8 mouse cellular contexts compared by ENCODE assay signal in the genomic region with DNA sequence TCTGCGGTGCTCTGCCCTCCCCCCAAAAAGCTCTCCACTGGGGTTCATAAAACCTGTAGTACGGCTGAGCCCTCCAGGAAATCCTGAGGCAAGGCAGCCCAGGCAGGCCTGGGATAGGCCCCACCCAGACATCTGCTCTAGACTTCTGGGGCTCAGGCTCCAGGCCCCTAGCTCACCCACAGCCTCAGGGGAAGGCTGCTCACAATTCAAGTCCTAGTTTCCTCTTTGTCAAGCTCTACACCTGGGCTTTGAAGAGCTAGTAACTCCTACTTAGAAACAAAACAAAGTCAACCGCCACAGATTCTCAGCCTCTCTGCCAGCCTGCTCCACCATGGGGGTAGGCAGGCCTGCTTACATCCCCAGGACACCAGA. TPM values are rescaled to one million over a fixed set of nuclear protein-coding genes. Genes with fewer than 3 reads are reported as not detected.
A peak's percentile ranks its signal among the peaks of the same experiment; 100 is the strongest.
DNase-seq lines count a peak whose midpoint lies in the region; ATAC-seq and TF ChIP-seq lines count a peak whose summit lies in the region.
"Had no signal": no experiment of that assay in that cellular context is flagged by ENCODE, and none has a peak within 500 bp of the region (broad histone marks: within the 10 kb centered on the region; RNA-seq: fewer than 3 reads in every experiment).

No protein-coding gene starts in this region.

- H3K9ac ChIP-seq in ES-E14 (ENCODE audit: insufficient read depth, low read depth, low read length, poor library complexity, severe bottlenecking) = peak overlapping the region; percentile 34; the same call in 1 of the 2 replicates
- H3K9ac ChIP-seq in embryonic facial prominence, embryonic 15.5 days = no peak overlapping the region
- H3K9ac ChIP-seq in intestine, embryonic 15.5 days = 0 out of 2 replicates have a peak overlapping the region, but pooled peaks have one; percentile 20
- H3K9ac ChIP-seq in lung, postnatal 0 days (replicated peaks; ENCODE audit: low read depth) = peak overlapping the region; percentile 27; the same call in 1 of the 2 replicates

- TF ChIP-seq CTCF in lung, postnatal 0 days (IDR thresholded peaks at IDR 0.05) = no peak

- H3K27me3 ChIP-seq in embryonic facial prominence, embryonic 15.5 days = no peaks in the 10 kb centered on the region
- H3K27me3 ChIP-seq in intestine, embryonic 15.5 days (replicated peaks) = no peaks in the 10 kb centered on the region
- H3K27me3 ChIP-seq in lung, postnatal 0 days (replicated peaks; ENCODE audit: insufficient read depth, low read length) = no peaks in the 10 kb centered on the region

- no peak overlapping the region for H3K4me3 ChIP-seq in ES-E14 (ENCODE audit: insufficient read depth in 1 of 2, low read depth in 1 of 2, low read length in 2 of 2, poor library complexity in 1 of 2, severe bottlenecking in 1 of 2)
- H3K4me3 ChIP-seq in embryonic facial prominence, embryonic 15.5 days (replicated peaks) = peak overlapping the region; percentile 13
- H3K4me3 ChIP-seq in intestine, embryonic 15.5 days (replicated peaks) = no peak overlapping the region; the same call in 1 of the 2 replicates
- H3K4me3 ChIP-seq in lung, postnatal 0 days (ENCODE audit: low read depth, low read length) = peak overlapping the region; percentile 17; the same call in 1 of the 2 replicates

- H3K9me3 ChIP-seq in ES-E14 (ENCODE audit: control insufficient read depth, insufficient read depth, low read depth, low read length) = no peaks in the 10 kb centered on the region
- no peaks in the 10 kb centered on the region for H3K9me3 ChIP-seq in embryonic facial prominence, embryonic 15.5 days (replicated peaks)
- no peaks in the 10 kb centered on the region for H3K9me3 ChIP-seq in intestine, embryonic 15.5 days
- no peaks in the 10 kb centered on the region for H3K9me3 ChIP-seq in lung, postnatal 0 days (ENCODE audit: low read length)

- H3K27ac ChIP-seq in ES-E14 (ENCODE audit: insufficient read depth, low read depth, low read length, poor library complexity, severe bottlenecking) = peak overlapping the region; percentile 30; the same call in 1 of the 2 replicates
- H3K27ac ChIP-seq in embryonic facial prominence, embryonic 15.5 days (replicated peaks) = peak overlapping the region; percentile 89
- peak overlapping the region; percentile 82 for H3K27ac ChIP-seq in intestine, embryonic 15.5 days
- peak overlapping the region; percentile 84 for H3K27ac ChIP-seq in lung, postnatal 0 days (ENCODE audit: low read length)

- no peak for TF ChIP-seq EP300 in lung, postnatal 0 days (IDR thresholded peaks at IDR 0.05)

- peaks cover 22% of the 10 kb centered on the region for H3K36me3 ChIP-seq in ES-E14 (ENCODE audit: control insufficient read depth, insufficient read depth, low read length, poor library complexity, severe bottlenecking)
- H3K36me3 ChIP-seq in embryonic facial prominence, embryonic 15.5 days = peaks cover 33% of the 10 kb centered on the region
- H3K36me3 ChIP-seq in intestine, embryonic 15.5 days = peaks cover 27% of the 10 kb centered on the region
- peaks cover 25% of the 10 kb centered on the region for H3K36me3 ChIP-seq in lung, postnatal 0 days (ENCODE audit: insufficient read depth, low read length)

- no peak for ATAC-seq in embryonic facial prominence, embryonic 15.5 days (ENCODE audit: insufficient number of reproducible peaks, low FRiP score, low TSS enrichment, low read depth)
- ATAC-seq in intestine, embryonic 15.5 days = no peak
- no peak for ATAC-seq in lung, postnatal 0 days

- 20% methylated on average over 3 of the region's 3 CpGs for WGBS in embryonic facial prominence, embryonic 15.5 days
- 19% methylated on average over 3 of the region's 3 CpGs for WGBS in intestine, embryonic 15.5 days
- WGBS in lung, postnatal 0 days = 15% methylated on average over 3 of the region's 3 CpGs

- H3K4me2 ChIP-seq in embryonic facial prominence, embryonic 15.5 days (replicated peaks) = peak overlapping the region; percentile 44
- H3K4me2 ChIP-seq in intestine, embryonic 15.5 days (replicated peaks) = peak overlapping the region; percentile 47
- H3K4me2 ChIP-seq in lung, postnatal 0 days (replicated peaks; ENCODE audit: low read depth, low read length) = peak overlapping the region; percentile 38

- in situ Hi-C loops in ES-E14 (cut with MboI; ENCODE audit: low sequenced_read_pairs in 2 of 2, unreplicated experiment in 2 of 2) = no loop called here

- H3K4me1 ChIP-seq in ES-E14 (ENCODE audit: control insufficient read depth in 2 of 2, insufficient read depth in 2 of 2, low read length in 2 of 2, poor library complexity in 1 of 2) = peaks cover 9 to 15% of the 10 kb centered on the region in 2 experiments
- H3K4me1 ChIP-seq in embryonic facial prominence, embryonic 15.5 days = peaks cover 50% of the 10 kb centered on the region
- peaks cover 41% of the 10 kb centered on the region for H3K4me1 ChIP-seq in intestine, embryonic 15.5 days (replicated peaks)
- peaks cover 20% of the 10 kb centered on the region for H3K4me1 ChIP-seq in lung, postnatal 0 days (ENCODE audit: insufficient read depth, low read depth, low read length)

- peak; percentile 56 for DNase-seq in CD4-positive helper T cell, adult 2 months (ENCODE audit: low read depth, low spot score)
- DNase-seq in ES-E14 (ENCODE audit: low read depth, low spot score) = peak; percentile 43
- DNase-seq in lung, postnatal 0 days (ENCODE audit: low spot score) = peak; percentile 54
- DNase-seq in thymus, postnatal 0 days (ENCODE audit: low spot score) = peak; percentile 93
- DNase-seq in layer of hippocampus, postnatal 14 days (ENCODE audit: low spot score in 2 of 2) = no peak

TF ChIP-seq in ES-E14, 5 proteins besides CTCF, POLR2A, EP300 and RAD21:
- no peak for TF ChIP-seq HCFC1 (IDR thresholded peaks at IDR 0.05; ENCODE audit: borderline replicate concordance, insufficient read depth, low read length)
- no peak for TF ChIP-seq ZC3H11A (IDR thresholded peaks at IDR 0.05; ENCODE audit: borderline replicate concordance, low read depth, low read length)
- no peak for TF ChIP-seq CHD2 (IDR thresholded peaks at IDR 0.05; ENCODE audit: low read depth, low read length)
- TF ChIP-seq ZNF384 (IDR thresholded peaks at IDR 0.05; ENCODE audit: low read depth, low read length) = no peak
- no peak for TF ChIP-seq MAFK (IDR thresholded peaks at IDR 0.05; ENCODE audit: insufficient read depth, low read depth, low read length)

RNA-seq across cellular contexts. Expression of gene Smarcd2, which starts 3.7 kb away (rescaled TPM):
- total RNA-seq in ES-E14 (2012; rRNA removed) = 45.0 and 47.7 TPM in 2 replicates
- polyA plus RNA-seq in embryonic facial prominence, embryonic 15.5 days (2015; fragmentation: Nextera tagmentation; extraction: Ambion mirVana) = 120 TPM in 2 replicates
- 60.6 and 61.5 TPM in 2 replicates for polyA plus RNA-seq in intestine, embryonic 15.5 days (2015; fragmentation: Nextera tagmentation; extraction: Ambion mirVana)
- polyA plus RNA-seq in lung, postnatal 0 days (2015; fragmentation: Nextera tagmentation; extraction: Ambion mirVana) = 46.9 and 55.5 TPM in 2 replicates
- 139 and 157 TPM in 2 replicates for polyA plus RNA-seq in thymus, postnatal 0 days (2015; fragmentation: Nextera tagmentation; extraction: Ambion mirVana)
- 10 to 100 TPM; 23.8 to 24.0 TPM for total RNA-seq in layer of hippocampus, postnatal 14 days (2021)

RNA-seq across cellular contexts. Expression of gene Tcam1, which starts 7.4 kb away (rescaled TPM):
- total RNA-seq in ES-E14 (2012; rRNA removed) = 1.0 and 1.3 TPM in 2 replicates
- polyA plus RNA-seq in embryonic facial prominence, embryonic 15.5 days (2015; fragmentation: Nextera tagmentation; extraction: Ambion mirVana) = 0.46 and 0.71 TPM in 2 replicates
- polyA plus RNA-seq in intestine, embryonic 15.5 days (2015; fragmentation: Nextera tagmentation; extraction: Ambion mirVana) = 0.31 and 0.33 TPM in 2 replicates
- 0.06 and 0.07 TPM in 2 replicates for polyA plus RNA-seq in lung, postnatal 0 days (2015; fragmentation: Nextera tagmentation; extraction: Ambion mirVana)
- polyA plus RNA-seq in thymus, postnatal 0 days (2015; fragmentation: Nextera tagmentation; extraction: Ambion mirVana) = 0.40 and 0.54 TPM in 2 replicates
- total RNA-seq in layer of hippocampus, postnatal 14 days (2021) = under 1 TPM; 0.21 to 0.29 TPM
- total RNA-seq: heart, postnatal 36 days had no signal

RNA-seq across cellular contexts. Expression of gene Psmc5, which starts 13.1 kb away (rescaled TPM):
- 161 and 263 TPM in 2 replicates for total RNA-seq in ES-E14 (2012; rRNA removed)
- polyA plus RNA-seq in embryonic facial prominence, embryonic 15.5 days (2015; fragmentation: Nextera tagmentation; extraction: Ambion mirVana) = 279 and 291 TPM in 2 replicates
- polyA plus RNA-seq in intestine, embryonic 15.5 days (2015; fragmentation: Nextera tagmentation; extraction: Ambion mirVana) = 247 and 259 TPM in 2 replicates
- polyA plus RNA-seq in lung, postnatal 0 days (2015; fragmentation: Nextera tagmentation; extraction: Ambion mirVana) = 150 and 153 TPM in 2 replicates
- polyA plus RNA-seq in thymus, postnatal 0 days (2015; fragmentation: Nextera tagmentation; extraction: Ambion mirVana) = 260 and 266 TPM in 2 replicates
- total RNA-seq in layer of hippocampus, postnatal 14 days (2021) = 100 to 1,000 TPM; 137 to 141 TPM

RNA-seq across cellular contexts. Expression of gene Ftsj3, which starts 13.2 kb away (rescaled TPM):
- total RNA-seq in ES-E14 (2012; rRNA removed) = 304 and 403 TPM in 2 replicates
- 53.7 and 54.7 TPM in 2 replicates for polyA plus RNA-seq in embryonic facial prominence, embryonic 15.5 days (2015; fragmentation: Nextera tagmentation; extraction: Ambion mirVana)
- 52.5 and 56.3 TPM in 2 replicates for polyA plus RNA-seq in intestine, embryonic 15.5 days (2015; fragmentation: Nextera tagmentation; extraction: Ambion mirVana)
- 18.7 and 19.0 TPM in 2 replicates for polyA plus RNA-seq in lung, postnatal 0 days (2015; fragmentation: Nextera tagmentation; extraction: Ambion mirVana)
- 58.3 and 60.5 TPM in 2 replicates for polyA plus RNA-seq in thymus, postnatal 0 days (2015; fragmentation: Nextera tagmentation; extraction: Ambion mirVana)
- total RNA-seq in layer of hippocampus, postnatal 14 days (2021) = 10 to 100 TPM; 31.0 to 36.6 TPM

RNA-seq across cellular contexts. Expression of gene Gh, which starts 32.6 kb away (rescaled TPM):
- total RNA-seq in ES-E14 (2012; rRNA removed) = not detected in 2 replicates
- not detected in 2 replicates for polyA plus RNA-seq in embryonic facial prominence, embryonic 15.5 days (2015; fragmentation: Nextera tagmentation; extraction: Ambion mirVana)
- polyA plus RNA-seq in intestine, embryonic 15.5 days (2015; fragmentation: Nextera tagmentation; extraction: Ambion mirVana) = not detected in 2 replicates
- not detected in 2 replicates for polyA plus RNA-seq in lung, postnatal 0 days (2015; fragmentation: Nextera tagmentation; extraction: Ambion mirVana)
- 0.38 and 0.75 TPM in 2 replicates for polyA plus RNA-seq in thymus, postnatal 0 days (2015; fragmentation: Nextera tagmentation; extraction: Ambion mirVana)
- total RNA-seq in layer of hippocampus, postnatal 14 days (2021) = not detected
- total RNA-seq: heart, postnatal 36 days had no signal

Comparison
In these comparisons a context has a peak if more than half of its experiments do, and no peak if none do; other contexts are left out.
1. DNase-seq: peak in CD4-positive helper T cell, adult 2 months (single experiment), ES-E14 (single experiment), lung, postnatal 0 days (single experiment) and thymus, postnatal 0 days (single experiment); none in layer of hippocampus, postnatal 14 days (0 of 2).
2. H3K27ac ChIP-seq: peak in every context shown above with its lines; median percentile 89 in embryonic facial prominence, embryonic 15.5 days; 84 in lung, postnatal 0 days; 82 in intestine, embryonic 15.5 days; 30 in ES-E14.
3. H3K4me3 ChIP-seq: peak in embryonic facial prominence, embryonic 15.5 days (single experiment) and lung, postnatal 0 days (single experiment); none in ES-E14 (0 of 2) and intestine, embryonic 15.5 days (single experiment).
4. Peak in every context shown above with its lines, with median percentiles within 50 percentile points of each other: H3K4me2 ChIP-seq.